Mouse (Mus musculus) forebrain, embryonic 14.5 days (tissue): ENCODE data around the gene Prrc2a. TPM values are rescaled to one million over a fixed set of nuclear protein-coding genes. Genes with fewer than 3 reads are reported as not detected.

Source experiments
- ATAC-seq: fragments of 200-750 bp; cut with Nextera tagmentation; 2 replicates; pipeline ENCODE4 v1.8.0; 2017; ENCODE audit warnings: mild to moderate bottlenecking, moderate library complexity
- DNase-seq: peaks from one replicate; pipeline ENCODE4 v3.0.0-alpha.2; 2015; ENCODE audit warnings: low spot score
- H3K27ac ChIP-seq: fragments of 300-500 bp; sonication (generic); 2 replicates; pipeline ENCODE4 v1.5.1; 2014; ENCODE audit warnings: low read depth, mild to moderate bottlenecking, control low read depth, low read length, moderate library complexity
- H3K27me3 ChIP-seq: fragments of 300-500 bp; sonication (generic); replicated peaks from 2 replicates; pipeline ENCODE4 v1.6.1; 2014; ENCODE audit warnings: low read length, control low read depth, mixed read lengths; ENCODE audit not compliant: control insufficient read depth, insufficient read depth
- H3K36me3 ChIP-seq: fragments of 300-500 bp; sonication (generic); 2 replicates; pipeline ENCODE4 v1.6.1; 2014; ENCODE audit warnings: low read length, control low read depth; ENCODE audit not compliant: control insufficient read depth, insufficient read depth
- H3K4me1 ChIP-seq: fragments of 300-500 bp; sonication (generic); 2 replicates; pipeline ENCODE4 v1.6.1; 2014; ENCODE audit warnings: antibody characterized with exemption, low read length, control low read depth; ENCODE audit not compliant: control insufficient read depth, insufficient read depth
- H3K4me2 ChIP-seq: fragments of 300-500 bp; sonication (generic); 2 replicates; pipeline ENCODE4 v1.6.1; 2014; ENCODE audit warnings: mild to moderate bottlenecking, control low read depth, low read length
- H3K4me3 ChIP-seq: fragments of 300-500 bp; sonication (generic); 2 replicates; pipeline ENCODE4 v1.5.1; 2014; ENCODE audit warnings: low read depth, low read length, control low read depth
- H3K9ac ChIP-seq: fragments of 300-500 bp; sonication (generic); 2 replicates; pipeline ENCODE4 v1.6.1; 2014; ENCODE audit warnings: mild to moderate bottlenecking, low read length, control low read depth, moderate library complexity
- H3K9me3 ChIP-seq: fragments of 300-500 bp; sonication (generic); replicated peaks from 2 replicates; pipeline ENCODE4 v1.6.1; 2016; ENCODE audit warnings: low read length, control low read depth, mixed read lengths; ENCODE audit not compliant: control insufficient read depth
- WGBS: fragments of 180-500 bp; shearing (Covaris S2); extraction: QIAGEN DNeasy Blood & Tissue Kit; methylation state at CpG from one replicate; pipeline ENCODE4 v1.1.7; 2014; 5-methylcytosine and 5-hydroxymethylcytosine counted together
- polyA plus RNA-seq: library from polyadenylated mRNA; unstranded; fragments of >200 nt; fragmentation: Nextera tagmentation; extraction: Ambion mirVana; gene quantifications from 2 replicates; pipeline ENCODE4 v1.2.1, GENCODE M21; 2014

The Prrc2a gene
- polyA plus RNA-seq, 1 experiment from 2014 or later = 117 TPM

DNA sequence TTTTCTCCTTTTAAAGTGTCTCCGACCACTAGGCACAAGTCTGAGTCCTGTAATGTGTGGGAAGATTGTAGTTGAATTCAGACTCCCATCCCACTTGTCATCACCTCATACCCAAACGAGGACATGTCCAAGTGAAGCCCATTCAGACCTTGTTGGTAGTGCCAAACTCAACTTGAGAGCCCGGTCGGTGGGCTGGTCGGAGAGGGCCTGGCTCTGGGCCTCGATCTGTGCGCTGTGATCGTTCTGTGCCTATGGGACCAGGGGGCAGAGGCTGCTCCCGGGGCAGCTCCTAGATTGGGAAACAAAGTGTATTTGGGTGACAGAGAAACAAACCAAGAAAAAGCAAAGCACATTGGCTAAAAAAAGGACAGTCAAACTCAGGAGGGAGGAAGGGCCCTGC, 11.6 kb downstream of the Prrc2a start:
- Histone ChIP-seq H3K4me1 (no peaks in the 10 kb centered on the region), H3K27ac (no peak overlapping the region), H3K27me3 (no peaks in the 10 kb centered on the region), H3K9me3 (no peaks in the 10 kb centered on the region), H3K9ac (no peak overlapping the region), H3K36me3 (peaks cover 100% of the 10 kb centered on the region), H3K4me2 (no peak overlapping the region), H3K4me3 (no peak overlapping the region)
- DNase-seq (no peak), ATAC-seq (no peak)
- 87% methylated on average over 9 of the region's 9 CpGs for WGBS

DNA sequence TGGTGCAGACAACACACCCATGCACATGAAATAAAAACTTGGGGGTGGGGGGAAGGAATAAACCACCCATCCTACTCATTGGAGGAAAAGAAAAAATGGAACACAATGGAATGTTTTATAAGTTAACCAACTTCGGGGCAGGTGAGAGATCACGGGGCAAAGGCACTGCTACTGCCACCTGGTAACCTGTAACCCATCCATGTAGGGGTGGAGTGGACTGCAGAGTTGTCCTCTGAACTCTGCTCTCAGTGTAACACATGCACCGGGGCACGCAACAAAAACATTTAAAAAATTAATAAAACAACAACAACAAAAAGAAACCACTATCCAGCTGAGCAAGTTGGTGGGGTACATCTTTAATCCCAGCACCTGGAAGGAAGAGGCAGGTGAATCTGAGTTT, 12.6 kb downstream of the Prrc2a start:
- no peaks in the 10 kb centered on the region for H3K27me3 ChIP-seq
- H3K4me1 ChIP-seq = no peaks in the 10 kb centered on the region
- no peak overlapping the region for H3K4me3 ChIP-seq
- DNase-seq (no peak), ATAC-seq (no peak)
- H3K9me3 ChIP-seq = no peaks in the 10 kb centered on the region
- no peak overlapping the region for H3K4me2 ChIP-seq
- WGBS = 96% methylated on average over 4 of the region's 4 CpGs
- H3K27ac ChIP-seq = no peak overlapping the region
- no peak overlapping the region for H3K9ac ChIP-seq
- H3K36me3 ChIP-seq = peaks cover 100% of the 10 kb centered on the region

DNA sequence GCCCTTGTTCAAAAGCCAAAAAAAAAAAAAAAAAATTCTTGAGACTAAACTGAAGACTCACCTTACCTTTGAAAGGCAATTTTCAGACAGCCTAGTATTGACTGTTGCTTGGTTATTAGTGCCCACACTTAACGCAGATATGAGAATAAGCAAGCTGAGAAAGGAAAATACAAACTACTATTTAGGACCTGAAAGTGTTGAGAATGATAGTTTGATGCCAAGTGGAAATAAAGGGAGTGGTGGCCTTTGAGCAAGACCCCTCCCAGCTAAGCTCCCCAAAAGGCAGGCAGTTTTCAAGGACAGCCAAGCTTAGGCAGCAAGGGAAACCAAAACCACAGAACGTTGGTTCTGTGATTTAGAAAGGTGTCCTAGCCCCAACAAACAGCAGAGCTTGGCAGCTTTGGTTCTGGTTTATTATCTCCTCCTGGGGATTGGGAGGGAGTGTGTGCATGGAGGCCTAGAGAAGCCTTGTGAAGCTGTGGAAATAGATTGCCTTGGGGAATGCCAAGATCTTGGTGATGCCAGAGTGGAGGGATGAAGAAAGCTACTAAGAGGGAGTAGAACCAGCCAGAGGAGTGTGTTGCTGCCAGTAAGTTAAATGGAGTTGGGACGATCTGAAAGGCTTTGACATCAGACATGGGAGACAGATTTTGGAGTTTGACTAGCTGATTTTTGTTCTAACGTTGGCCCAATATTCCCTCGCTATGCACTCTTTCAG, 16.6 kb downstream of the Prrc2a start:
- Histone ChIP-seq H3K9ac (no peak overlapping the region), H3K4me3 (no peak overlapping the region), H3K4me2 (no peak overlapping the region), H3K36me3 (peaks cover 100% of the 10 kb centered on the region), H3K4me1 (no peaks in the 10 kb centered on the region), H3K27me3 (no peaks in the 10 kb centered on the region), H3K27ac (no peak overlapping the region), H3K9me3 (no peaks in the 10 kb centered on the region)
- DNase-seq (no peak), ATAC-seq (no peak)
- WGBS = 70% methylated on average over 5 of the region's 5 CpGs

DNA sequence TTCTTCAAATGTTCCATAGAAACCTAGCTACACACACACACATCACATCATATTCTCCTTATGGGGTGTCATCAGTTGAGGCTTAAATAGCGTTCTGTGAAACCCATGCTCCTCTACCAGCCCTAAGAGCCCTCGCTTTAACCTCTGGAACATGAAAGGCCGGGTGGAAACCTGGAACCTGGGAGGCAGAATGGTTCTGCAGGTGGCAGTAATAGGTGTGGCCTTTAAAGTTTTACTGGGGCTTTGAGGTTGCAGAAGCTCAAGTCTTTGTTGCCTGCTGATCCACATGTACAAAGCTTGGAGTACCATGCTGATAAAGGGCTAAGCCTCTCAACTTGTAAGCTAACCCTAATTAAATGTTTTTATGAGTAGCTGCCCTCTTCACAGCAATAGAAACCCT, 17.3 kb downstream of the Prrc2a start:
- 57% methylated on average over 3 of the region's 3 CpGs for WGBS
- no peak for ATAC-seq
- H3K27ac ChIP-seq = no peak overlapping the region
- no peak overlapping the region for H3K9ac ChIP-seq
- no peaks in the 10 kb centered on the region for H3K9me3 ChIP-seq
- H3K4me2 ChIP-seq = no peak overlapping the region
- peaks cover 100% of the 10 kb centered on the region for H3K36me3 ChIP-seq
- no peaks in the 10 kb centered on the region for H3K27me3 ChIP-seq
- no peak overlapping the region for H3K4me3 ChIP-seq
- no peaks in the 10 kb centered on the region for H3K4me1 ChIP-seq
- no peak for DNase-seq

DNA sequence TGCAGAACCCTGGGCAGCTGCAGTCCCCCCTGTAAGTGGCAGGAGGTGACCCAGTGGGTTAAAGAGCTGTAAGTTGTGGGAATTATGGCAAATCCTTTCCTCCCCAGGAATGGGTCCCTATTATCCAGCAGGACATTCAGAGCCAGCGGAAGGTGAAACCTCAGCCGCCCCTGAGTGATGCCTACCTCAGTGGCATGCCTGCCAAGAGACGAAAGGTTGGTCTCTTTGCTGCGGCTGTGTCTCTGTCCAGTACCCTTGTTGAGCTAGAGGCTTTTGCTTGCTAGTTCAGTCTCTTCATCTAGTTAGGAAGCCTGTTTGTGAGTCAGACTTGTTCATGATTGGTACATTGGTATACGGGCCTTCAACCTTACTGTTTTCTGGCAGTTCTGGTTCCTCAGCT, 18.6 kb downstream of the Prrc2a start:
- no peak overlapping the region for H3K4me3 ChIP-seq
- no peak overlapping the region for H3K4me2 ChIP-seq
- no peak for DNase-seq
- H3K9me3 ChIP-seq = no peaks in the 10 kb centered on the region
- H3K36me3 ChIP-seq = peaks cover 100% of the 10 kb centered on the region
- no peak overlapping the region for H3K27ac ChIP-seq
- H3K27me3 ChIP-seq = no peaks in the 10 kb centered on the region
- WGBS = 88% methylated on average over 5 of the region's 5 CpGs
- H3K4me1 ChIP-seq = no peaks in the 10 kb centered on the region
- no peak for ATAC-seq
- no peak overlapping the region for H3K9ac ChIP-seq

DNA sequence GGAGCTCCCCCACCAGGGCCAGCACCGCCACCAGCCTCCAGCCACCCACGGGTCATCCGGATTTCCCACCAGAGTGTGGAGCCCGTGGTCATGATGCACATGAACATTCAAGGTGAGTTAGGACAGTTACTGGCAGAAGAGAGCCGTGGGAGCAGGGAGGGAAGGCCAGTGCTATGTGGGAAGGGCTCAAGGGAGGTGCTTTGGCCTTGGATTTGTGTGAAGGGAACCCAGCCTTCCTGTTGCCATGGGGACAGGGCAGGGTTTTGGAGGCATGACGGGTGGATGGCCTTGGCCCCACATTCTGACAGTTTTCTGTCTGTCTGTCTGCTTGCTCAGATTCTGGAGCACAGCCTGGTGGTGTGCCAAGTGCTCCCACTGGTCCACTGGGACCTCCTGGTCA, 22.7 kb downstream of the Prrc2a start:
- H3K27ac ChIP-seq = no peak overlapping the region
- no peak overlapping the region for H3K4me2 ChIP-seq
- no peaks in the 10 kb centered on the region for H3K9me3 ChIP-seq
- H3K4me1 ChIP-seq = peaks cover 4% of the 10 kb centered on the region; the same call in 1 of the 2 replicates
- no peak overlapping the region for H3K9ac ChIP-seq
- WGBS = 92% methylated on average over 6 of the region's 6 CpGs
- H3K36me3 ChIP-seq = peaks cover 89% of the 10 kb centered on the region
- DNase-seq (no peak), ATAC-seq (no peak)
- H3K27me3 ChIP-seq = no peaks in the 10 kb centered on the region
- H3K4me3 ChIP-seq = no peak overlapping the region

DNA sequence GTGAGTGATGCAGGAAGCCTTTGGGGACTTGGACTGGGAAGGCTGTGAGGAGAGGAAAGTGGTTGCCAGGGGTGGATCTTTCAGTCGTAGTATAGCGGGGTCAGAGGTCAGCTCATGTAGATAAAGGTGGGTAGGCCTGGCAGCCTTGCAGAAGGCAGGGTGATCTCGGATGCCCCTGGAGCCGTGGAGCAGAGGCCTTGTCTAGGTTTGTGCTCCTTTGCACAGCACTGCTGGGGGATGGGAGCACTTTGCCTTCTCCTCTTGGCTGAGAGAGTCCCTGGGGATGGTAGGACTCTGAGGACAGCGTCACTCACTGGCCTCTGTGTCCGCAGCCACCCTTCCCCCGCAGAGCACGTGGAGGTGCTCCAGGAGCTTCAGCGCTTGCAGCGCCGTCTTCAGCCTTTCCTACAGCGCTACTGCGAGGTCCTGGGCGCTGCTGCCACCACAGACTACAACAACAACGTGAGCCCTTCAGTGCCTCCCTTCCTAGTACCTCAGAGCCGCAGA, 24.2 kb downstream of the Prrc2a start:
- no peak overlapping the region for H3K9ac ChIP-seq
- ATAC-seq (no peak), DNase-seq (no peak)
- H3K36me3 ChIP-seq = peaks cover 74% of the 10 kb centered on the region
- no peaks in the 10 kb centered on the region for H3K9me3 ChIP-seq
- WGBS = 81% methylated on average over 16 of the region's 16 CpGs
- no peak overlapping the region for H3K4me3 ChIP-seq
- H3K27me3 ChIP-seq = no peaks in the 10 kb centered on the region
- H3K4me2 ChIP-seq = no peak overlapping the region
- no peak overlapping the region for H3K27ac ChIP-seq
- peaks cover 9% of the 10 kb centered on the region for H3K4me1 ChIP-seq

DNA sequence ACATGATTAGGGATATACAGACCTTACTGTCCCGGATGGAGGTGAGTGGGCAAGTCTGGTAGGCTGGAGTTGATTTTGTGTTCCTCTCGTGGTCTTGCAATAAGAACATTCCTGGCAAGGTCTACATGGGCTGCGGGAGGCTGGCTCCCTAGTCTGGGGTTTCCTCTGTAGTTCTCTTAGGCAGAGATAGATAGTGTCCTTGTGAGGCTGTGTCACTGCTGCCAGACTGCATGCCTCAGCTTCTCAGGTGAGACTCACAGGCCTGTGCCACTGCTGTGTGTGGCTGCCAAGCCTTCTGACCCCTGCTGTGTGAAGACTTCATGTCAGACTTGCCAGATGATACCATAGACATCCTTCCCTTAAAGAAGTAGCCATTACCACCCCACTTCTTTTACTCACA, 25.4 kb downstream of the Prrc2a start:
- Histone ChIP-seq H3K4me3 (no peak overlapping the region), H3K27ac (no peak overlapping the region), H3K4me1 (peaks cover 9% of the 10 kb centered on the region), H3K9me3 (no peaks in the 10 kb centered on the region), H3K9ac (no peak overlapping the region), H3K36me3 (peaks cover 62% of the 10 kb centered on the region), H3K27me3 (no peaks in the 10 kb centered on the region), H3K4me2 (no peak overlapping the region)
- no peak for ATAC-seq
- 86% methylated on average over 3 of the region's 3 CpGs for WGBS
- DNase-seq = no peak

DNA sequence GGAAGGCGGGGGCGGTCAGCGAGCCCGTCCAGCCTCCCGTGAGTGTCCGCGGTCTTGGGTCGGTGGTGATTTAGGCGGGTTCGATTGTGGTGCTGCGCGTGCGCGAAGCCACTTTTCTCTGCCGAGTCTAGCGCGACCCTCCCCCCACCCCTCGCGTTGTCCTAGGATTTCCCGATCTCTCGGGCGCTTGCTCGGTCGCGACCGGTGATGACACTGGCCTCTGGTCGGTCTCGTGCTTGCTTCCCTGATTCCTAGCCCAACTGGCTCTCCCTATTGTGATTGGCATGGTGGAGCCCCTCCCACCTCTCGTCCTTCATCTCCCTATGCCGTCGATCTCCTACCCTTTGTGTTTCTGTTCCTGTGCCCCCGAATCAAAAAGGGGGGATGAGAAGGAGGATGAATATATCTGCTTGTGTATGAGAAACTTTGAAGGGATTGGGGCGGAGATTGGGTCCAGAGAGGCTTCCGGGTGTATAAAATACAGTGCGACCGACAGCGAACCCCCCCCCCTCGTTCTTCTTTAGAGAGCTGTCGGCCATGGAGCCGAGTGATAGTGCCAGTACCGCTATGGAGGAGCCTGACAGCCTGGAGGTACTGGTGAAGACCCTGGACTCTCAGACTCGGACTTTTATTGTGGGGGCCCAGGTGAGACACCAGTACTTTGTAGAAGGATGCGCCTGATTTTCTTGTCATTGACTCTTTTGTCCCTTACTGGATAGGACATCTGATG, 28.9 kb downstream of the Prrc2a start:
- Histone ChIP-seq H3K36me3 (peaks cover 26% of the 10 kb centered on the region), H3K9me3 (no peaks in the 10 kb centered on the region), H3K4me3 (peak overlapping the region; percentile 74), H3K4me1 (peaks cover 9% of the 10 kb centered on the region), H3K27ac (peak overlapping the region; percentile 89), H3K4me2 (peak overlapping the region; percentile 93), H3K9ac (peak overlapping the region; percentile 91), H3K27me3 (no peaks in the 10 kb centered on the region)
- DNase-seq = no peak
- WGBS = under 1% methylated on average over 43 of the region's 43 CpGs
- peak; percentile 59 for ATAC-seq
